Mouse (Mus musculus): ENCODE data around the gene Eed. TPM values are rescaled to one million over a fixed set of nuclear protein-coding genes. Genes with fewer than 3 reads are reported as not detected.
A peak's percentile ranks its signal among the peaks of the same experiment; 100 is the strongest.

The Eed gene
- 95.3 and 102 TPM in 2 replicates for polyA plus RNA-seq (2016; fragmentation: Nextera tagmentation; extraction: Ambion mirVana)

DNA sequence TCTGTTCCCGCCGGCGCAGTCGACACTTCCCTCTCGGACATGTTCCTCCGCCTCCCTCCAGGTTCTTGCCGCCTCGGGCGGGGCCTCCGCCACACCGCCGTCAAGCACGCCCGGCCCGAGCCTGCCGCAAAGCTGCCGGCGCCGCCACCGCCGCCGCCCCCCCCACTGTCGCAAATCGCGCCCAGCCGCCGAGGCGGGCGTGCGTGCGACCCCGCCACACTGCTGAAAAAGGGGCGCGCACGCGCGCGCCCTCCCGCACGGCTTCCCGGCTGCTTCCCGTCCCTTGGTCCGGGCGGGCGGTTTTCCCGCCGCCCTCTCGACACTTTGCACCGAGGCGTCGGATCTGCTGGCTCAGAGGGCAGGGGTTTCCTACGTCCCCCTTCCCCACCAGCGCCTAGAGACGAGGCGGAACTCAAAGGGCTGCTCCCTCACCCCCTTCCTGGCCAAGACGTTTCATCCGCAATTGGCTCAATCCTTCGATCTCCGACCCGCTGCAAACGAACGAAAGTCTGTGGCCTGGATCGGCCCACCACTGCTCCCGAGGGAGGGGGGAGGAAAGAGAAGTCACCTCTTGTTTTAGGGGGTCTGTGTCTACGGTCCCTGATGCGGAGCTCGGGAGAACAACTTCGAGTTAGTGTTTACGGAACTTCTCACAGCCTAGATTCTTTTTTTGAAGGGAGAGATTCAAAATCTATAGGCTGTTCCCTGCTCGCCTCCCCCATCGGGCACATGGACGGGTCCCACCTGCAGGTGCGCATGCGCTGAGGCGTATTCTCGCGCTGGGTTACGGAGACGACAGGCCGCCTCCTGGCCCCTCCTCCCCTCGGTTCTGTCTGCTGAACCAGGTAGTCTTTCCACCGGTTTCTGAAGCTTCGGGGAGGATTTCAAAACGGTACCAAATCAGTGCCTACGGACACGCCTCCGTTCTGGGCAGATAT, at the start of gene Eed:
Eed (minus strand) TSS at position 499 of the 938 bp plus-strand sequence.
- under 1% methylated on average over 87 of the region's 87 CpGs for whole genome bisulfite sequencing
- peak; percentile 94 for DNase-seq (ENCODE audit: extremely low spot score, low spot score)
- no peaks in the 10 kb centered on the region for H3K9me3 ChIP-seq
- H3K4me1 ChIP-seq, result peaks cover 25% of the 10 kb centered on the region
- H3K4me3 ChIP-seq, result peak within 1 kb of the TSS; percentile 85
- peak within 1 kb of the TSS; percentile 99 for H3K27ac ChIP-seq
- no peaks in the 10 kb centered on the region for H3K27me3 ChIP-seq (ENCODE audit: poor library complexity, severe bottlenecking)
- H3K36me3 ChIP-seq (replicated peaks), result peaks cover 18% of the 10 kb centered on the region

DNA sequence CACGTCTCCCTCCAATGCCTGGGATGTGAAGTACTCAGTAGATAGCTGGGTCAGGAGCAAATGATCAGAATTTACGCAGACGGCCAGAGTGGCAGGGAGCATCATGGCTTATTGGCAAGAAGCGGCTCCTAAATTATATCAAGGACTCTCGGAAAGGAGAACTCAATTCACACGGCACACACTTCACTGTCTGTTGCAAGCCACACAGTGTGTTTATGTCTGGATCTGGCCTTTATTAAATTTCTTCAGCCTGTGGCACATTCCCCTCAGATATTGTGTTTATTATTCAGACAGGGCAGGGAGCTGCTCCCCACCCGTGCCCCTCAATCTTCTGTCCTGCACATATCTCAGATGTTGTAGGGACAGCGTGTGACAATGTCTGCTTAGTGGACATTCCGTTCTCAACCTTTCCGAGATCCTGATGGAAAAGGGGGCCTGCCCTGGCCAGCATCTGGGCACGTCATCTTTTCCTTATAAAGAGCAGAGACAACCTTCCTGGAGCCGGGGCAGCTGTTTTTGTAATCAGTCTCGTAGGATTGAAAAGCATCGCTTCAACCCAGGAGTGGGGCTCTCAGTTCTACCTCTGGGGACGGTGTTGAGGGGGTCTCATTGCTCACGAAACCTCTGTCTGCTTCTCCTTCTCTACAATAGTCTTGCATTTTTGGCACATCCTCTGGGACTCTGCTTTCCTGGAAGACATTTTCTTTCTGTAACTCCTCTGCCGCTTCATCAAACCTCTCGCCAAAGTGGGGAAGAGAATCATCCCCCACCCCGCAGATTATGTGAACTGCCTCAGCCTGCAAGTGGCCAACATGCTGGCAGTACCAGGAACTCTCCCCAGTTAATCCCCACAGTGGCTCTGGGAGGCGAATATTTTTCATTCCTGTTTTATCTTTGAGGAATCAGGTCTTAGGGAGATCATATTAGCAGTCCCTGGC, 49.0 kb upstream of the Eed start:
- H3K4me1 ChIP-seq, result peaks cover 21% of the 10 kb centered on the region
- peak overlapping the region; percentile 16; the same call in 1 of the 2 replicates for H3K4me3 ChIP-seq
- 61% methylated on average over 20 of the region's 20 CpGs for WGBS
- no peak for DNase-seq (ENCODE audit: extremely low spot score, low spot score)
- H3K9me3 ChIP-seq, result no peaks in the 10 kb centered on the region
- no peaks in the 10 kb centered on the region for H3K36me3 ChIP-seq (replicated peaks)
- H3K27me3 ChIP-seq (ENCODE audit: poor library complexity, severe bottlenecking), result no peaks in the 10 kb centered on the region
- peak overlapping the region; percentile 51; the same call in 1 of the 2 replicates for H3K27ac ChIP-seq

DNA sequence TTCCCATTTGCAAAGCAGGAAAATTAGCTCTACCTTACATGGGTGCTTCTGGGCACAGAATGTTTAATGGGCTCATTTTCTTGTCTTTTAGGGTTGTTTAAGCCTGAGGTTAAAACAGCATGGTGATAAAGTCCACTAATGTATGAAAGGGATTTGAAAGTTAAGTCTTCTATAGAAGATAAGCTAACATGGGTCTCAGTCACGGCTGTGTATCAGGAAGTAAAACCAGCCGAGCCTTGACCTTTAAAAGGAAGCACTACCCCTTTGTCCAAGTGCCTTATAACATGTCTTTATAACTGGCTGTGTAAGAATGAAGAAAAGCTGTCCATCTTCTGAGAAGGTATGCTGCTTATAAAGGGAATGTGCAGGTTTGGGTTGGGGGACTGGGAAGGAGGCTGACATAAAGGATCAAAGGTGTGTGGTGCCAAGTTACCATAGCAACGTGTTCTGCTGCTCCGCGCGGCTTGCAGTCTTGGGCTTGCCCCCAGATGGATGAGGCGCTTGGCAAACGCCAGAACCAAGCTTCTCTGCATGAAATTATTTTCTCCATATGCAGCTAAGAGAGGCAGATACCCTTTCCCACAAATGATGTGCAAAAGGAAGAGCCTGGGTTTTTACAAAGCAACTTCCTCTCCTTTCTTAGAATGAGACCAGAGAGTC, 48.2 kb upstream of the Eed start:
- Histone ChIP-seq H3K27me3 (ENCODE audit: poor library complexity, severe bottlenecking) (no peaks in the 10 kb centered on the region), H3K4me3 (peak overlapping the region; percentile 16; the same call in 1 of the 2 replicates), H3K9me3 (no peaks in the 10 kb centered on the region), H3K27ac (peak overlapping the region; percentile 51; the same call in 1 of the 2 replicates), H3K4me1 (peaks cover 21% of the 10 kb centered on the region), H3K36me3 (replicated peaks) (no peaks in the 10 kb centered on the region)
- 20% methylated on average over 8 of the region's 8 CpGs for WGBS
- peak; percentile 42 for DNase-seq (ENCODE audit: extremely low spot score, low spot score)

GRCm38 (mm10) chr7:90024975-90025374, 44.2 kb upstream of the Eed start:
- DNase-seq (ENCODE audit: extremely low spot score, low spot score), result no peak
- peaks cover 21% of the 10 kb centered on the region for H3K4me1 ChIP-seq
- H3K9me3 ChIP-seq, result no peaks in the 10 kb centered on the region
- WGBS, result 48% methylated on average over 6 of the region's 6 CpGs
- no peak overlapping the region for H3K27ac ChIP-seq
- H3K4me3 ChIP-seq, result no peak overlapping the region
- no peaks in the 10 kb centered on the region for H3K36me3 ChIP-seq (replicated peaks)
- H3K27me3 ChIP-seq (ENCODE audit: poor library complexity, severe bottlenecking), result no peaks in the 10 kb centered on the region

GRCm38 (mm10) chr7:90022974-90023707, 42.4 kb upstream of the Eed start:
- Histone ChIP-seq H3K27ac (0 out of 2 replicates have a peak overlapping the region, but pooled peaks have one; percentile 11), H3K9me3 (no peaks in the 10 kb centered on the region), H3K4me1 (peaks cover 7% of the 10 kb centered on the region), H3K27me3 (ENCODE audit: poor library complexity, severe bottlenecking) (no peaks in the 10 kb centered on the region), H3K36me3 (replicated peaks) (no peaks in the 10 kb centered on the region), H3K4me3 (no peak overlapping the region)
- WGBS, result 59% methylated on average over 9 of the region's 9 CpGs
- no peak for DNase-seq (ENCODE audit: extremely low spot score, low spot score)

GRCm38 (mm10) chr7:90020331-90020730, 39.5 kb upstream of the Eed start:
- H3K27ac ChIP-seq, result no peak overlapping the region
- H3K27me3 ChIP-seq (ENCODE audit: poor library complexity, severe bottlenecking), result no peaks in the 10 kb centered on the region
- peaks cover 21% of the 10 kb centered on the region for H3K4me1 ChIP-seq
- H3K4me3 ChIP-seq, result no peak overlapping the region
- no peak for DNase-seq (ENCODE audit: extremely low spot score, low spot score)
- no peaks in the 10 kb centered on the region for H3K36me3 ChIP-seq (replicated peaks)
- no peaks in the 10 kb centered on the region for H3K9me3 ChIP-seq
- 92% methylated on average over 6 of the region's 6 CpGs for WGBS

- H3K36me3 ChIP-seq (replicated peaks), result no peaks in the 10 kb centered on the region
- peaks cover 21% of the 10 kb centered on the region for H3K4me1 ChIP-seq
- DNase-seq (ENCODE audit: extremely low spot score, low spot score), result no peak
- H3K4me3 ChIP-seq, result no peak overlapping the region
- H3K27me3 ChIP-seq (ENCODE audit: poor library complexity, severe bottlenecking), result no peaks in the 10 kb centered on the region
- WGBS, result 89% methylated on average over 10 of the region's 10 CpGs
- no peak overlapping the region for H3K27ac ChIP-seq
- H3K9me3 ChIP-seq, result no peaks in the 10 kb centered on the region
These were observed 38.8 kb upstream of the Eed start for GRCm38 (mm10) chr7:90019570-90019969.

GRCm38 (mm10) chr7:90016930-90017588, 36.3 kb upstream of the Eed start:
- Histone ChIP-seq H3K9me3 (no peaks in the 10 kb centered on the region), H3K27me3 (ENCODE audit: poor library complexity, severe bottlenecking) (no peaks in the 10 kb centered on the region), H3K36me3 (replicated peaks) (no peaks in the 10 kb centered on the region), H3K27ac (peak overlapping the region; percentile 67; the same call in 1 of the 2 replicates), H3K4me1 (peaks cover 14% of the 10 kb centered on the region), H3K4me3 (no peak overlapping the region)
- whole genome bisulfite sequencing, result 32% methylated on average over 5 of the region's 5 CpGs
- DNase-seq (ENCODE audit: extremely low spot score, low spot score), result no peak

- H3K27ac ChIP-seq, result no peak overlapping the region
- no peaks in the 10 kb centered on the region for H3K36me3 ChIP-seq (replicated peaks)
- no peaks in the 10 kb centered on the region for H3K27me3 ChIP-seq (ENCODE audit: poor library complexity, severe bottlenecking)
- DNase-seq (ENCODE audit: extremely low spot score, low spot score), result no peak
- WGBS, result 84% methylated on average over 4 of the region's 4 CpGs
- H3K4me3 ChIP-seq, result no peak overlapping the region
- no peaks in the 10 kb centered on the region for H3K9me3 ChIP-seq
- H3K4me1 ChIP-seq, result peaks cover 14% of the 10 kb centered on the region
These were observed 35.7 kb upstream of the Eed start for GRCm38 (mm10) chr7:90016459-90016858.

DNA sequence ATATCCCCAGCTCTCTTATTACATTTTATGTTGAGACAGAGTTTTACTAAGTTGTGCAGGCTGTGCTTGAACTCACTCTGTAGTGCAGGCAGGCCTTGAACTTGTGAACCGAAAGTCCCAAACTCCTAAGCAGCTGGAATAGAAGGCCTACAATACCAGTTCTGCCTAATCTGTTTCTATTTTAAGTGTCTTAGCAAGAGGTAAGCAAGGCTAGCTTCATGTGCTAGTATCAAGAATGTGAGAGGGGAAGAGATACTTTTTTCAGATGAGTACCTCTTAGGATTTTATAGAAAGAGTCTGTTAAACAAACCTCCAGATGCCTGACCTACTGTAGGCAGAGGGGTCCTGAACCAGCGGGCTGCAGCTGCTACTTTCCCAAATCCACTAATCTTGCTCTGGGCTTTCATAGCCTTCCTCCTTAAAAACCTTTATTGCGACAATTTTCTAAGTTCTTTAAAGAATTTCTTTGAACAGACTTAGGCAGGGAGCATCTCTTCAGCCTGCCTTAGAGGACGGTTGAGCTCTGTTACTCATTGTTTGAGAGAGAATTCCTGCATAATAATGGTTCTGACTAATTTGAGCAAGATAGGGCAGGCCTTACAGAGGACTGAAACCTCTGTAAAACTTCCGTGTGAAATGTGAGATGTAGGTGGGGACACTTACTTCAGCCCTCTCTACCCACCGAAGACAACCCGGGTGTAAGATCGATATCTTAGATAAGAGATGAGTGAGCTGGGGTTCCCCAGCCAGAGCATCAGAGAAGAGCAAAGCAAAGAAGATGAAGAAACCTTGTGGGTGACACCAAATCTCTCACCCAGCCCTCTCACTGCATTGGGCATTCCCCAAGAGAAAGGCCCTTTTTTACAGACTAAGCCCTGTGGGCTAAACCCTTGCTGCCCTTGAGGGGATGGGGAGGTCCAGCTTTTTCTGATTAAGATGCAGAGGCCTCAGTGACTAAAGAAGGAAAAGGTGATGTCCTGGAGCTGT, 26.2 kb upstream of the Eed start:
- no peaks in the 10 kb centered on the region for H3K4me1 ChIP-seq
- H3K36me3 ChIP-seq (replicated peaks), result no peaks in the 10 kb centered on the region
- no peaks in the 10 kb centered on the region for H3K9me3 ChIP-seq
- no peak overlapping the region for H3K27ac ChIP-seq
- WGBS, result 44% methylated on average over 8 of the region's 8 CpGs
- no peak overlapping the region for H3K4me3 ChIP-seq
- H3K27me3 ChIP-seq (ENCODE audit: poor library complexity, severe bottlenecking), result no peaks in the 10 kb centered on the region
- no peak for DNase-seq (ENCODE audit: extremely low spot score, low spot score)
